In the genomic region with DNA sequence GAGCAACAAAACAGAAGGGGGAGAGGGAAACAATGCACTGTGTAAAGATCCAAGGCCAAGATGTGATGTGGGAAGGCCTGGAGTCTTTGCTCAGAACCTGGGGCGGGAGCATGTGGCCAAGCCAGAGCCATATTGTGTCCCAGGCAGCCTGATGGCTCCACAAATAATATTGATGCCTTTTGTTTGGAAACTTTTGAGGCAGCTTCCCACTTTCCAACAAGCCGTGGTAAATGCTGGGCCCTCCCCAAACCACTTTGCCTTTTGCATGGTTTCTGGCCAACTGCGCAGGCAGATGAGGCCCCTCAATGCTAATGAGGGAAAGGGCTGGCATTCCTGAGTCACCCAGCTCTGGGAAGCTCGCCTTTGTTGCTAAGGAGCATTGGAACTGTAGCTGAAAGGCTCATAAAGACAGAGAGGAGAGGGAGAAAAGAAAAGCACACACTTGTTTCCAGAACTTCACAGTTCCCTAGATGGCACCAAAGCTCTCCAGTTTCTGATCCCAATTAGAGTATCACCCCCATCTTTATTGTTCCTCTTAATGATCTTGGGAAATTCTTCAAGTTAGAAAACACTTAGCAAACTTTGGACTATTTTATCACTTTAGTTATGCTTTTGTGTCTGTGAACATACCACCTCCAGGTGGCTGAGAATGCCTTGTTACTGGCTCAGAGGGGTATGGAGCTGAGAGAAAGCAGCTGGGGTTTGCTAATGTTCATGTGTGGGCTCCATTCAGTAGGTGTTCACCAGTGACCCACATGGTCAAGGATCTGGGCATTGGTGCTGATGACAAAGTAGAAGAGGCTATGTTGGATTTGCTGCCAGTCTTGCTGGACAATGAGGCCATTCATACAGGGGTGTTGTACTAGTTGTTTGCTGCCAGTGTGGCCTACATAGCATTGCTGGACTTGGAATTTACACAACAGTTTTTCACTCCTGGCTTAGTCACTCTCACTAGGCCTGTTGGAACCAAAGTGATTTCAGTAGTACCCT, we compare ENCODE assay signal across 9 mouse cellular contexts. TPM values are rescaled to one million over a fixed set of nuclear protein-coding genes. Genes with fewer than 3 reads are reported as not detected.
DNase-seq lines count a peak whose midpoint lies in the region.
"Had no signal": no experiment of that assay in that cellular context is flagged by ENCODE, and none has a peak within 500 bp of the region (broad histone marks: within the 10 kb centered on the region; RNA-seq: fewer than 3 reads in every experiment).

No protein-coding gene starts in this region.

- DNase-seq in gastrocnemius, postnatal 10 days, result peak; percentile 8
- no peak for DNase-seq in gastrocnemius, adult 8-10 months (ENCODE audit: low spot score in 2 of 2)
- DNase-seq in frontal cortex, postnatal 25 days (ENCODE audit: low spot score in 2 of 2), result peak; percentile 4 to 16
- DNase-seq in left cerebral cortex, postnatal 25 days (ENCODE audit: low spot score in 2 of 2), result peak; percentile 32 to 77
- DNase-seq in right cerebral cortex, postnatal 10 days (ENCODE audit: low spot score in 2 of 2), result peak; percentile 73 to 86
- no peak for DNase-seq in kidney, adult 9 months
- no peak for DNase-seq in spleen, postnatal 10 days (ENCODE audit: low spot score in 2 of 2)
- DNase-seq in lung, postnatal 36 days, result no peak

- intact Hi-C loops in left cerebral cortex, postnatal 25 days (cut with DNase I), result no loop called here

RNA-seq across cellular contexts. Expression of gene Cyp2j5, which starts 55.3 kb away (rescaled TPM):
- under 1 TPM in 1 of 2 experiments, not detected in 1; 0.14 TPM for total RNA-seq in gastrocnemius, postnatal 10 days (2021)
- not detected for total RNA-seq in gastrocnemius, adult 8-10 months (2022)
- total RNA-seq in left cerebral cortex, postnatal 25 days (2021), result not detected
- total RNA-seq: heart, postnatal 25 days had no signal

Comparison
In these comparisons a context has a peak if more than half of its experiments do, and no peak if none do; other contexts are left out.
1. DNase-seq: peak in gastrocnemius, postnatal 10 days (single experiment), frontal cortex, postnatal 25 days (2 of 2), left cerebral cortex, postnatal 25 days (2 of 2) and right cerebral cortex, postnatal 10 days (2 of 2); none in gastrocnemius, adult 8-10 months (0 of 2), kidney, adult 9 months (single experiment), spleen, postnatal 10 days (0 of 2) and lung, postnatal 36 days (single experiment).